Mouse (Mus musculus): Measurements from ENCODE around the gene Dennd2a.

The Dennd2a gene

DNA sequence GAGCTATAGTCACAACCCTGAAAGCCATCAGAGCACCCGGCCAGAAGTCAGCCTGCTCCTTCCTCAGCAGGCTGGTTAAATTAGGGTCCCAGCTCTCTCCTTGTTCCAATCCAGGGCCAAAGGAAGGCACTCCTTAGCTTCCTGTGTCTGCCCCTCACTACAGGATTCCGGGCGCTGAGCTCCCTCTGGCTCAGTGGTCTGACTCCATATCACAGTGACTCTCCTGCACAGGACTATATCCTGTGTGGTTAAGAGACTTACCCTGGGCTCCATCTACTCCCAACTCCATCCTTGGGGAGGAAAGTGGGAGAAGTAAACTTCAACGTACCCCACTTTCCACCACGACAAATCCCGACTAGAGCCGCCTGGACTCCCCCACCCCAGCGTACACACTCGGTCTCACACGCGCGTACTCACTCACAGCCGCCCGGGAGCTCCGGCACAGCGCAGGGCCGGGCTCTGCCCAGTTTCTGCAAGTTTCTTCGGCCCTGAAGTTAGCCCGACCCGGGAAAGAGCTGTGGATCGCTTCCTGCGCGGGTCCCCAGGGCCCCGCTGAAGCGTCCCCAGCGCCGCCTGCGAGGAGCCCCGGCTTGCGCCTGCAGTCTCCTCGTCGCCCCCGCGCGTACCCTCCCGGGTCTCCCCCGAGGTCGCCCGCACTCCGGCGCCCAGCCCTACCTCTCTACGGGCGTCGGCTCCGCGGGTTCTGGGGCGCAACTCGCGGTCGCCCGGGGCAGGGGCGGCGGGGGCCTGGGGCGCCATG is 587 bp downstream of the Dennd2a start:
- DNase-seq (ENCODE audit: low spot score in 2 of 2), result no peak

DNA sequence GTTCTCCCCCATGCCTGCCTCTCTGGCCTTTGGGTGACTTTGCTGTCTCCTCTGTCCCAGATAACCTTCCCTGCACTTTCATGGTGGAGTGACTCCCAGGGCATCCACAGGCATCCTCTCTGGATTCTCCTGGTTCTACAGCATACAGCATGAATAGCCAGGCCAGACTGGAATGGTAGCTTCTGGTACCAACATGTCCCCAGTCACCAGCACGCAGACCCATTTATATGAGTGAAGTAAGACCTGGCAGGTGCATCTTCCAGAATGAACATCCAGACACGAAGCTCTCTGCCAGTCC is 2.1 kb downstream of the Dennd2a start:
- DNase-seq (ENCODE audit: low spot score in 2 of 2), result no peak

DNA sequence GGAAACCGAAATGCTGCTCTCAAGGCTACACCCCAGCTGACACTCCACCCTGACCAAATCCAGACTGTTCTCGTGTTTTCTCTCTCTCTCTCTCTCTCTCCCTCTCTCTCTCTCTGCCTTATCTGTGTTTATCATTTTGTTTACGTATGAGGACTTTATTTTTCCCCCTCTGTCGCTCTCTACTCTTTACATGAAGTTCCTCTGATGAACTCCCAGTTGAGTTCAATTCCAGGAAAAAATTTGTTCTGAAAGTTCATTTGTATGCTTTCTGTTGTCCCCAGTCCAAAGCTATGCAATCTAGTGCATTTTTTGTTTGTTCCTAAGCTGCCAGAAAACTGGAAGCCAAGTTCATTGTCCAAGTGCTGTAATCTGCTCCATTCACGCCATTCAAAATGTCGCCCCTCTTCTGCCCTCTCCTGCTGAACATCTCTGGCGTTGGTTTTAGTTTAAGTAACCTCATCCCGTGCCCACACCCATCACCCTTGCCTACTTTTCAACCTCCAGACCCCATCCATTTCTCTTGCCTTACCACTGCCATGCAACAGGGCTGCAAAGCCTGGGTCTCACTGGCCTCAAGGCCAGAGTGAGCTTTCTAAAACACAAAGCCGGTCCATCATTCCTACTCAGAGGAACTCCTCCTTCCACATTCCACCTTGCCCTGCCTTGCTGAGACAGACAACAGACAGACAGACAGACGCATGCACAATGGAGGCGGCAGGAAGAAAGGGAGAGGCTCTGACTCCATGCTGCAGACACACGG is 2.6 kb downstream of the Dennd2a start:
- DNase-seq (ENCODE audit: low spot score in 2 of 2), result no peak

DNA sequence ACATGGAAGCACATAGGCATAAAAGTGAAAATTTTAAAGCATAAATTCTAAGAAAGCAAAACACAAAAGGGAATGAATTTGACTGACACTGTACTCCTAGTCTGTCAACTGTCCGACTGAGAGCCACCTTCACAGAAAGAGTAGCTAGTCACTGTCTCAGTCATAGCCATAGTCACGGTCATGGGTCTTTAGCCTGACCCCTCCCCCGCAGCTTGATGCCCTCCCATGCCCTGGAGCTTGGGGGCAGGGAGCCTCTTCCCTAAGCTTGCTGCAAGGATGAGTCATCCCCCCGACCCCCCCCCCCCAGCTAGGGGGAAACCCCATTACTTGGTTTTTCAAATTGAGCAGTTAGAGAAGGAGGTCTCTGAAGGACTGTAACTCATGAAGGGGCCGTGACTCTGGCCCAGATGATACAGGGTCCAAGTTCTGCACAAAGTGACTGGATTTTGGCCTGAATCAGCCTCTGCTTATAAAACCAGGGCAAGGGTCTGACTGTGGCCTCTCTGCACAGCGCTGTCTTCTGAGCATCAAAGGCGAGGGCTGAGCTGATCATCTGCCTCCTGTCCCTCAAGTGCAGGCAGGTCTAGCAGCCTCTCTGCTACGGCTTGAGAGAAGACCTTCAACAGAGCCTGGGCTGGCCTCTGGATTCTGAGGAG is 5.6 kb downstream of the Dennd2a start:
- DNase-seq (ENCODE audit: low spot score in 2 of 2), result no peak

DNA sequence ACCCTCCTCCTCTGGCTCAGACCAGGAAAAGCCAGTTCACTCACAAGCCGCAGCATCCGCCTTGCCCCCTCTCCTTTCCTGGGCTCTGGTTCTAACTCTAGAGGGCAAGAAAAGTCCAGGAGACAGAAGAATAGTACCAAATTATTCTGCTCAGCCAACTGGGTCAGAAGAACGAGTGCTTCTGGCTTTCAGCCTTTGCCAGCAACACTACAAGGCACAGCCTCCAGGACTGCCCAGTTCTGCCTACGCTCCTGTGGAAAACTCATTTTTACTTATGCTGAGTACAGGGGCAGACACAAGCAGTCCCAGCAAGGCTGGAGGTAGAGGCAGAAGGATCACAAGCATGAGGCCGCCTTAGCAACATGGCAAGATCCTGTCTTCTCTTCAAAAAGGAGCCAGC is 9.6 kb downstream of the Dennd2a start:
- DNase-seq (ENCODE audit: low spot score in 2 of 2), result no peak

DNA sequence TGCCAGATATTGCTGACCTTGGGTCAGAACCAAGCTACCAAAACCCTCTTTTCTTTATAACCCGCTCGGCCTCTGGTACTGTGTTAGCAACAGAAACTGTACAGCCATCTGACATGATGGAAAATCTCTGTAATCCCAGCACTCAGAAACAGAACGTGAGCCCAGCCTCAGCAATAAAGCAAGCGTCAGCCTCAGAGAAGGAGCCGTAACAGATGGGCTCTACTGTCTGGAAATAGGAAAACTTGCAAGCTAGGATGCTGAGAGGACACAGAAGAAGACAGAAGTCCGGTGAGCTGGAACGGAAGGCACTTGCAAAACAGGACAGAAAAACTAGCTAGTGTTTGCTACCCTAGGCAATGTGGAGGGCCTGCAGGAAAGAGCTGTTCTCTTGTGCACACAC is 12.2 kb downstream of the Dennd2a start:
- DNase-seq (ENCODE audit: low spot score in 2 of 2), result no peak

DNA sequence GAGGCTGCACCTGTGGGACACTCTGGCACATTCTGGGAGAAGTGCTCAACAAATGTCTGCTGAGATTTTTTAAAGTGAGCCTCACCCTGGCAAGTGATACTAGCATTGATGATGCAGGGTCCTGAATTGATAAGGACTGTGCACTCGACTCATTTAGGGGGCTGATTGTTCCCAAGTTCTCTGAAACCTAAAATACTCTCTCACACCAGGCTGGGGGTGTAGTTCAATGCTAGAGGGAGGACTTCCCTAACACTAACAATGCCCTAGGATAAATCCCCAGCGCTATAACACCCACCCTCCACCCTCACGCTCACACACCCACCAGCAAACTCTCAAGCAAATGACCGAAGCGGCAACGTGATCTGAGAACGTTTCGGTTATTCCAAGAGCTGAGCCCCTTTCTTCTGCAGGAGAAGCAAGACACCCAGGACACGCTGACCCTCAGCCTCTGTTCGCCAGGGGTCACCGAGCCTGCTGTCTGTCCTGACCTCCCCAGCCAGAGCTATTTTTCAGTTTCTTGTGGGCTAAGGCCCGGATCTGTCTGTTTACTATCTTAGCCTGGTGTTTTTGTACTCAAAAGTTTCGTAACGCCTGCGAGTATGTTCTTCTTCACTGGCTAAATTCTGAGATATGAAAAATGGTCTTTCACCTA is 13.8 kb downstream of the Dennd2a start:
- DNase-seq (ENCODE audit: low spot score in 2 of 2), result no peak

DNA sequence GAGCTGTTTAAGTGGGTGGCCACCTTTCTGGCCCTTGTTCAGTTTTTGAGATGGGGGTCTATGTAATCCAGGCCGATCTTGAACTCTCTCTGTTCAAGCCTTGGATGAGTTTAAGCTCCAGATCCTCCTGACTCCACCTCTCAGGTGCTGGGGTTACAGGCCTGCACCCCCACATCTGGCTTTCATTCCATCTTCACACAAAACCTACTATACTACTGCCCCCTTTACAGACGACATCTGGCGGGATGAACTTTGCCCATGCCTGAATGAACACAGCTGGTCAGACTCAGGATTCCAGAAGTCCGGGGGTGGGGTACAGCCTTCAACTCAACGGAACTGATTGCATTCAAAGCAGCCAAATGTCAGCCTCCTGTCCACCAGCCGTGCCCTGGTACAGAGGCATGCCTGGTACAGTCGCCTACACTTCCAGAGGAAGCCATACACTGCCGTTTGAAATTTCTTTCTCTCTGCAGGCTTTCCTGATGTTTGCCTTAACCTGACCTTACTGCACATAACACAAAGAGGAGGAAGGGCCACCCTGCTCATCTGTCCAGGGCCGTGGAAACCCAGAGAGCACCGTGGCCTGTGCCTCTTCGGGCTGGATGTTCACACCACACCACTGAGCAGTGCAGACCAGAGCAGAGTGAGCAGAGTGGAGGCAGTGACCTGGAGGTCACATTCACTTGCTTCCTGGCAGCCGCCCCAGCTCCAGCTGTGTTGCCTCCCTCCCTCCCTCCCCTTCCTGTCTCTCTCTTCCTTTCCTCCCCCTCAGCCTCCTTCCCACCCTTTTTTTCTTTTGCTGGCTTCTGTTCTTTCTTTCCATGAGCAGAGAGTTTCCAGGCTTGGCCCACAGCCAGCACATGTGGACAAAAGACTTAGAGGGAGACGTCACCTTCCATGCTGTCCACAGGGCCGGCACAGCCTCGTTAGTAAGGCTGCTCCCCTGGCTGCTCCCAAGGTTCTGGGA is 14.8 kb downstream of the Dennd2a start:
- peak in 1 of 2 experiments; percentile 49 for DNase-seq (ENCODE audit: low spot score in 2 of 2)

DNA sequence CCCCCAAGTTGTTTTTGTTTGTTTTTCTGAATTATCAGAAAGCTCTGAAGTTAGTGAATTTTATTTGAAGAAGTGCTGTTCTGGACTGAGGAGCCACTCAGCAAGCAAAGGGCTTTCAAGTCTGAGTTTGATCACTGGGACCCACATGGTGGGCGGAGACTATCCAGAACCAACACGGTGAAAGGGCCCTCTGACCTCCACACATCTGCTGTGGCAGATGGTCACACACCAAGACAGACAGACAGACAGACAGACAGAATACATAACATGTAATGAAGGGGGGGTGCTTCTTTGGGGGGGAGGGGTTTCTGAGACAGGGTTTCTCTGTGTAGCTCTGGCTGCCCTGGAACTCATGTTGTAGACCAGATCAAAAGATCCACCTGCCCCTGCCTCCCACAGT is 17.1 kb downstream of the Dennd2a start:
- no peak for DNase-seq (ENCODE audit: low spot score in 2 of 2)

DNA sequence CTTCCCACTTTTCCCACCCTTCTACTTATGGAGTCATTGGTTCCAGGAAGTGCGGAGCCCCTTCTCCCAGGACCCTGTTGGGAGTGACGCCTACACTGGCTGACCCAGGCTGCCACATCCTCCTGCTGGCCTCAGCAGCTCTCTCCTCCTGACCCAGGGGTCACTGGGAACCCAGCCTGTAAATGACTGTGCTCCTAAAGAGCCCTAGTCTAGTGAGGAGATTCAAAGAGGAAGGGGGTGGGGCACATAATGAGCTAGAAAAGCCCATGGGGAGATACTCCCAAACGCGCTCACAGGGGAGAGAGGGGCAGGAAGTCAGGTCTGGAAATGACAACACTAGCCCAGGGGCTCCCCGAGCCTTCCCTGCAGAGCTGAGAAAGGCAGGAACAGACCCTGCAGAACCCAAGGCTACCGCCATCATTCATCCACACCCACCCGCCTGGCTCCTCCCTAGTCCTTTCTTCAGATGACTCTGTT is 17.9 kb downstream of the Dennd2a start:
- no peak for DNase-seq (ENCODE audit: low spot score in 2 of 2)

DNA sequence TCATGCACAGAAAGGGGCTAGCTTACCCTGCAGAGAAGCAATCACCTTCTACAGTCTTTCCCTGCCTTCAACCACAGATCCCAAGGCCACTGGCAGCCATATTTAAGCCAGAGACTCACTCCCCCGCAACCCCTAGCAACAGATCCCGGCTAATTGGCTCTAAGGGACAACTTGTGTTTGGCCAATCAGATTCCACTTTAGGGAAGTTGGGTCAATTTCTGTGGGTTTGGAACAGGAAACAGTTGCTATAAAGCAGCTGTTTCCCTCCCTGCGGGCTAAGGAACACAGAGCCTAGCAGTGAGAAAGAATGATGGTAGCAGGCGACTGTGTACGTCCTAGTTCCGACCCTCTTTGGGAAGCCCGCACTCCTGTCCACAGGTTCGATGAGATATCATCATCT is 19.4 kb downstream of the Dennd2a start:
- DNase-seq (ENCODE audit: low spot score in 2 of 2), result no peak

DNA sequence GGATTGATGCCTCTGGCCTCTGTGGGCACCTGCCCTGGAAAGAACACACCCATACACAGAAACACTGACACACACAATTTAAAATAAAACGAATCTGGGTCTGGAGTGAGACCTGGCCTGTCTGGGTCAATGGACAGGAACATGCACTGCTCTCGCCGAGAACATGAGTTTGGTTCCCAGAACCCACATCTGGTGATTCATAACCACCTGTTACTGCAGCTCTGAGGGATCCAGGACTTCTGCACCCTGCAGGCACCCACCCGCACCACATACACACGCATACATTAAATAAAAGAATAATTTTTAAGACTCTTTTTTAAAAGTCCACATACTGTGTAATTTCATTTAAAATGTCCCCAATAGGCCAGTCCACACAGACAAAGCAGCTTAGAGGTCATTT is 20.4 kb downstream of the Dennd2a start:
- DNase-seq (ENCODE audit: low spot score in 2 of 2), result no peak

DNA sequence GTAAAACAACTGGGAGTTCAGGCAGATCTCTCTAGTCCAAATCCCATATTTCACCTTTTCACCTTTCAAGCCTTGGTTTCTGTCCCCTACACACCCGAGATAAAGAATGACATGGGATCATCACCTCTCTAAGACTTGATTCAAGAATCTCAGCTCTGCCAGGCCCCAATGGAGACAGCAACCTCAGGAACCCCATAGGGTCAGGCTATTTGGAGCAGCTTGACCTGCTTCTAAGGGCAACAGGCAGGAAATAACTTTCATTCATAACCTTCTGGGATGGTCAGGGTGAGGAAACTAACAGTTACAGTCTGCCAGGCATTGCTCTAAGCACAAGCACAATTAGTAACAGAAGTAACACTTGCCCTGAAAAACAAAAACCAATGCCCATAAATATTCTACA is 21.0 kb downstream of the Dennd2a start:
- no peak for DNase-seq (ENCODE audit: low spot score in 2 of 2)

DNA sequence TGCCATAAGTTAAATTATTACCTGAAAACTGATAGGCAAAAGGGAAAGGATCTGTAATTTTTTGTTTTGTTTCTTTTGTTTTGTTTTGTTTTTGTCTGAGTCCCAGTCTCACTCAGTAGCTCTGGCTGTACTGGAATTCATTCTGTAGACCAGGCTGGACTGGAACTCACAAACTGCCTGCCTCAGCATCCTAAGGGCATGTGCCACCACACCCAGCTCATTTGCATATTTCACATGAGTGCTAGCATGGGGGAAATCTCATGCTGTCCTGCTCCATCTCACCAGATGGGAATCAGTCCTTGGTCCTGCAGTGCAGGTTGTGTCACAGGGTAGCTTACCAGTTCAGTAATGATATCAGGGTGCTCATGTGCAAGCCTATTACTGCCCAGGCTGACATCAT is 22.7 kb downstream of the Dennd2a start:
- DNase-seq (ENCODE audit: low spot score in 2 of 2), result no peak

DNA sequence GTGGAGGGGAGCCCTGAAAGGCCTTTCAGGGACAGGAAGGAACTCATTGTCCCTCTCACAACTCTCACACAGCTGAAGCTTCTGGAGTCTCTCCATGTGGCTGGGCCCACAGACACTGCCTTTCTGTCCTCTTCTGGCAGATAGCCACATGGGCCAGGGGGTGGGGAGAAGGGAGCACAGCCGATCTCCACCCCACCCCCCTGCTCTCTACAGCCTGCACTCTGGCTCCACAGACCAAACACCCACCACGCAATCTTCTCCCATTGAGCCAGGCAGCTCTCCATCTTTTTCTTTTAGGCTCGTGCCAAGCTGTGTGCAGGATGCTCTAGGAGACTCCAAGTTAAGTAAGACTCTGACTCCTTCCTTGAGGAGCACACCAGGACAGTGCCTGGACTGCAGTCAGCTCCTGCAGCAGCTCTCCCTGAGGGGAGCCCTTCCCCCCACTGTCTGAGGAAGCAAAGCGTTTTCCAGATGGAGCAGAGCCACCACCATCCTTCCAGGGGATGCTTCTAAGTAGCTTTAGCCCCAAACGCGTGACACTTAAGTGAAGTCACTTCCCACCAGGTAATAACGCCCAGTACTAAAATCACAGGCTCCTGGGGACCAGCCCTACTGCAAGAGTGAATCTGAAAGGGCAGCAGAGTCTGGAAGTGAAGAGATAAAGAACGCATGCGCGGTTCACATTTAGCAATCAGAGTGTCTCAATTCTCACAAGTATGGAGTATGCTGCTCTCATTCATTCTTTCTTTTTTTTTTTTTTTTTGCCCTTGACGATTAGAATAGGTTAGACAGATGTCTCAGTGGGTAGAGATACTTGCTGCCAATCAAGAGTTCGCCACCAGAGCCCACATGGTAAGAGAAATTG is 28.8 kb downstream of the Dennd2a start:
- DNase-seq (ENCODE audit: low spot score in 2 of 2), result peak; percentile 57 to 68

DNA sequence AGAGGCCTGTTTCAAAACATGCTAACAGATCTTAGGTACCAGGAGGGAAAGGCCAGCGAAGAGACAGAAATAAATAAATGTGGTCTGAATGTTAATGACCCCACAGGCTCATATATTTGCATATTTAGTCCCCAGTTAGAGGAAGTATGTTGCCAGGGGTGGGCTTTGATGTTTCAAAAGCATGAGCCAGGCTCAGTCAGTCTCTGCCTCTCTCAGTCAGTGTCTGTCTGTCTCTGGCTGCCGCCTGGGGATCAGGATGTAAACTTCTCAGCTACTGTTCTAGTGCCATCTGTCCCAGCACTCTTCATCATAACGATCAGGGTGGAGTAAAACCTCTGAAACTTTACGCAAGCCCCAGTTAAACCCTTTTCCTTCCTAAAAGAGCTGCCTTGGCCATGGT is 29.9 kb downstream of the Dennd2a start:
- DNase-seq (ENCODE audit: low spot score in 2 of 2), result no peak

DNA sequence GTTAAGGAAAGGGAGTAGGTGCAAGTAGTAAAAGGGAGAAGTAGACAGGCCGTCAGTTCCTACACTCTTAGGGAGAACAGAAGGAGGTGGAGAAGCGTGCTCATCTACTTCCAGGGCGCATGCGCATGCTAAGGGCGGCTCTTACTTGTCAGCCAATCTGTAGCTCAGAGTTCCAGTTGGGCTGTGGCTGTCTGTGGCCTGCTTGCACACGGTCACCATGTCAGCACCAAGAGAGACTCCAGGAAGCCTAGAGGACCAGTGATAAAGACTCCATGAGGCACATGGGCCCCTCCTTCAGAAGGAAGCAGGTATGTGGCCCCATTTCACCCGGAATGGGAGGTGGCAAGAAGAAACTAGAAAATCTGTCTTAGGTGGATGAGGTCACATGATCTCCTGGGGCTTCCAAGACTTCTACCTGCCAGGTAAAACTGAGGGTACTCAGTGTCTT is 30.3 kb downstream of the Dennd2a start:
- no peak for DNase-seq (ENCODE audit: low spot score in 2 of 2)

DNA sequence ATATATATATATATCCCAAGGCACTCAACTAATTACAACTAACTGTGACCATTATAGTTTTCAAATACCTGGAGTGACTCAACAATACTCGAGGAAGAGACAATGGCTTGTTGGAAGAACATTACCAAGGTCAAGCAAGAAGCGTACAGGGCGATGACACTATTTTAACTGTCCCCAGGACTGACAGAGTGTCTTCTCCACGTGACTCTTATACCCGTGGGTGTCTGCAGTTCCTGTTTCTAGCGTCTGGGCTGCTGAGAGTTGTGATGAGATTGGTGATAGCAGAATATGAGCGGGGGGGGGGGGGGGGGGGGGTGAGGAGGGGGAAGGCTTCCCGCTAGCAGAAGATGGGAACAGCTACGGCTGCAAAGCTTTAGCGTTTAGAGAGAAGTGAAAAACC is 30.9 kb downstream of the Dennd2a start:
- DNase-seq (ENCODE audit: low spot score in 2 of 2), result no peak

DNA sequence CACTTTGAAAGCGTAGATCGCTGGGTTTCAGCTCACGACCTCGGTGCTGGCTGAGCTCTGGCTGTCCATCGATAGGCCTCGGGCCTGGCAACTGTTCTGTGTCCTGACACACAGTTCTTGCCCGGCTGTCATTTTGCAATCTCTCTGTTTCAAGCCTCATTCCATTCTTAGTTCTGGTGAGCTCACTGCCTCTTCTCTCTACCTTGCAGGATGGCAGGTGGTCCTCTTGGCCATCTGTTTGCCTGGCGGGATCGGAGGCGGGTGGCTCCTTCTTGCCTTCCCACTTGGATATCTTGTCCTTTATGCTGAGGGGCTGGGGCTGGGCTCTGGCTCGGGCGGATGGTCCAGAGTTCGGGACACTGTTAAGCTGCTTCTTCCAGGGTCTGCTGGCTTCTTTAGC is 34.5 kb downstream of the Dennd2a start:
- DNase-seq (ENCODE audit: low spot score in 2 of 2), result no peak

DNA sequence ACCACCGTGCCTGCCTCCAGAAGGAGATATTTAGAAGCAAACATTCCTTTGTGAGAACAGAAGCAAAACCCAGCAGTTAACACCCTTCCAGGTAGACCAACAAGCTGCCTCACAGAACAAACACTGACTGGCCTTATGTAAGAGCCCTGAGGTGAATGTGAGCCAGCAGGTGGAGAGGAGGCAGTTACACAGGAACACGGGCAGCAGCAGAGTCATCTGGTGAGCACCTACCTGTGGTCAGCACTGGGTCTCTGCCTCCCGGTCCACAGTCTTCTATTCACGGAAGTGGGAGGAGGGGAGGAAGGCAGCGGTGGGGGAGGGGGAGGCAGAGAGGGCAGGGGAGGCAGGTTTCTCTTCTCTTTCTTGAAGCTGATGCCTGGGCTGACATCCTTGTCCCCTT is 35.2 kb downstream of the Dennd2a start:
- no peak for DNase-seq (ENCODE audit: low spot score in 2 of 2)
